In genomic region chr14:54059776-54060175, GRCm38 (mm10) we compare ENCODE assay signal across 8 mouse cellular contexts.
DNase-seq lines count a peak whose midpoint lies in the region; ATAC-seq lines count a peak whose summit lies in the region.

No protein-coding gene starts in this region.

- no peaks in the 10 kb centered on the region for H3K27me3 ChIP-seq in forebrain, embryonic 14.5 days (replicated peaks; ENCODE audit: control insufficient read depth, insufficient read depth, low read length)
- H3K27me3 ChIP-seq in hindbrain, embryonic 15.5 days = no peaks in the 10 kb centered on the region

- no peaks in the 10 kb centered on the region for H3K36me3 ChIP-seq in forebrain, embryonic 14.5 days (ENCODE audit: control insufficient read depth, insufficient read depth, low read length)
- no peaks in the 10 kb centered on the region for H3K36me3 ChIP-seq in hindbrain, embryonic 15.5 days

- 24% methylated on average over 4 of the region's 4 CpGs for WGBS in forebrain, embryonic 14.5 days
- 25% methylated on average over 4 of the region's 4 CpGs for WGBS in hindbrain, embryonic 15.5 days

- no peak overlapping the region for H3K4me3 ChIP-seq in forebrain, embryonic 14.5 days (ENCODE audit: low read depth, low read length)
- no peak overlapping the region for H3K4me3 ChIP-seq in hindbrain, embryonic 15.5 days

- no peak overlapping the region for H3K4me2 ChIP-seq in forebrain, embryonic 14.5 days (ENCODE audit: low read length)
- 0 out of 2 replicates have a peak overlapping the region, but pooled peaks have one; percentile 6 for H3K4me2 ChIP-seq in hindbrain, embryonic 15.5 days

- 0 out of 2 replicates have a peak, but pooled peaks cover 2% of the 10 kb centered on the region for H3K4me1 ChIP-seq in forebrain, embryonic 14.5 days (ENCODE audit: control insufficient read depth, insufficient read depth, low read length)
- peaks cover 27% of the 10 kb centered on the region for H3K4me1 ChIP-seq in hindbrain, embryonic 15.5 days (replicated peaks)

- no peak overlapping the region for H3K9ac ChIP-seq in forebrain, embryonic 14.5 days (ENCODE audit: low read length)
- H3K9ac ChIP-seq in hindbrain, embryonic 15.5 days = no peak overlapping the region

- ATAC-seq in cerebellum, adult (ENCODE audit: insufficient number of reproducible peaks, low FRiP score, low TSS enrichment) = peak; percentile 41; the same call in 1 of the 2 replicates
- ATAC-seq in forebrain, embryonic 14.5 days = peak; percentile 90
- peak; percentile 86 for ATAC-seq in hindbrain, embryonic 15.5 days (ENCODE audit: low FRiP score, low read depth)
- no peak for ATAC-seq in inflammation-experienced regulatory T-cells, adult 6 months

- H3K9me3 ChIP-seq in forebrain, embryonic 14.5 days (replicated peaks; ENCODE audit: control insufficient read depth, low read length) = no peaks in the 10 kb centered on the region
- no peaks in the 10 kb centered on the region for H3K9me3 ChIP-seq in hindbrain, embryonic 15.5 days

- DNase-seq in NIH3T3 (ENCODE audit: low read depth) = peak; percentile 90
- peak; percentile 97 for DNase-seq in forebrain, embryonic 14.5 days (ENCODE audit: low spot score)
- DNase-seq in layer of hippocampus, postnatal 25 days (ENCODE audit: extremely low spot score in 1 of 2, low spot score in 1 of 2) = peak; percentile 53 to 78
- DNase-seq in mesoderm, embryonic 11.5 days (ENCODE audit: low read depth, low spot score) = peak; percentile 88
- peak; percentile 75 for DNase-seq in right cerebral cortex, postnatal 14 days

- no peak overlapping the region for H3K27ac ChIP-seq in forebrain, embryonic 14.5 days (ENCODE audit: low read depth, low read length)
- H3K27ac ChIP-seq in hindbrain, embryonic 15.5 days (replicated peaks) = peak overlapping the region; percentile 66
